Mouse (Mus musculus): ENCODE data around the gene Slc25a17. TPM values are rescaled to one million over a fixed set of nuclear protein-coding genes. Genes with fewer than 3 reads are reported as not detected.

Slc25a17 gene
- polyA plus RNA-seq, 1 experiment, result 13.7 TPM

GRCm38 (mm10) chr15:81327501-81327900 lies 33.1 kb downstream of the Slc25a17 start:
- Histone ChIP-seq H3K4me1 (ENCODE audit: control insufficient read depth, insufficient read depth, low read length) (no peaks in the 10 kb centered on the region), H3K4me3 (replicated peaks; ENCODE audit: control insufficient read depth, low read depth, low read length) (no peak overlapping the region), H3K27ac (ENCODE audit: control insufficient read depth, insufficient read depth, low read depth, low read length, poor library complexity) (no peak overlapping the region)
- 88% methylated on average over 7 of the region's 7 CpGs for WGBS
- TF ChIP-seq CTCF (IDR thresholded peaks at IDR 0.05; ENCODE audit: control insufficient read depth, insufficient read depth, low read length), result no peak
- no peak for TF ChIP-seq POLR2A (IDR thresholded peaks at IDR 0.05; ENCODE audit: borderline replicate concordance, control insufficient read depth, low read depth, low read length)

GRCm38 (mm10) chr15:81324979-81325378 lies 35.6 kb downstream of the Slc25a17 start:
- WGBS, result 72% methylated on average over 4 of the region's 4 CpGs
- Histone ChIP-seq H3K4me3 (replicated peaks; ENCODE audit: control insufficient read depth, low read depth, low read length) (no peak overlapping the region), H3K4me1 (ENCODE audit: control insufficient read depth, insufficient read depth, low read length) (no peaks in the 10 kb centered on the region), H3K27ac (ENCODE audit: control insufficient read depth, insufficient read depth, low read depth, low read length, poor library complexity) (no peak overlapping the region)
- no peak for TF ChIP-seq POLR2A (IDR thresholded peaks at IDR 0.05; ENCODE audit: borderline replicate concordance, control insufficient read depth, low read depth, low read length)
- no peak for TF ChIP-seq CTCF (IDR thresholded peaks at IDR 0.05; ENCODE audit: control insufficient read depth, insufficient read depth, low read length)

- TF ChIP-seq POLR2A (IDR thresholded peaks at IDR 0.05; ENCODE audit: borderline replicate concordance, control insufficient read depth, low read depth, low read length) (no peak), CTCF (IDR thresholded peaks at IDR 0.05; ENCODE audit: control insufficient read depth, insufficient read depth, low read length) (no peak)
- 86% methylated on average over 3 of the region's 3 CpGs for WGBS
- Histone ChIP-seq H3K27ac (ENCODE audit: control insufficient read depth, insufficient read depth, low read depth, low read length, poor library complexity) (no peak overlapping the region), H3K4me3 (replicated peaks; ENCODE audit: control insufficient read depth, low read depth, low read length) (no peak overlapping the region), H3K4me1 (ENCODE audit: control insufficient read depth, insufficient read depth, low read length) (no peaks in the 10 kb centered on the region)
These were observed 40.5 kb downstream of the Slc25a17 start for GRCm38 (mm10) chr15:81320137-81320536.

DNA sequence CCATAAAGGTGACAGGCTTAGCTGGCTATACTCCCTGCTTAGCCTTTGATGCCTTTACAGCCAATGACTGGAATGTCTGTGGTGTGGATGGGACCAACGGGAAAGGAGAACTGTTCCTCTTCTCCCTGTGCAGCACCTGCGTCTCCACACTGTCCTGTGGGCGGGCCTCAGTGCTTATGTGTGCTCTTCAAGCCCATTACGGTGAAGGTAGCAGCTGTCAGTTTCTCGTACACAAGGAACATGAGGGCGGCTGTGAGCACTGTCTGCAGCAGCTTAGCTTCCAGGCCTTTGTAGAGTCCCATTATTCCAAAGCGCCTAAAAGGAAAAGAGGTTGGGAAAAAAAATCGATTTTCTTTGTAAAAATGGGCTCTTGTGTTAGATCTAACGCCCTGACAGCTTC lies 41.1 kb downstream of the Slc25a17 start:
- Histone ChIP-seq H3K27ac (ENCODE audit: control insufficient read depth, insufficient read depth, low read depth, low read length, poor library complexity) (no peak overlapping the region), H3K4me3 (replicated peaks; ENCODE audit: control insufficient read depth, low read depth, low read length) (no peak overlapping the region), H3K4me1 (ENCODE audit: control insufficient read depth, insufficient read depth, low read length) (no peaks in the 10 kb centered on the region)
- TF ChIP-seq CTCF (IDR thresholded peaks at IDR 0.05; ENCODE audit: control insufficient read depth, insufficient read depth, low read length) (no peak), POLR2A (IDR thresholded peaks at IDR 0.05; ENCODE audit: borderline replicate concordance, control insufficient read depth, low read depth, low read length) (no peak)
- WGBS, result 90% methylated on average over 9 of the region's 9 CpGs

- 77% methylated on average over 3 of the region's 3 CpGs for WGBS
- Histone ChIP-seq H3K4me3 (replicated peaks; ENCODE audit: control insufficient read depth, low read depth, low read length) (no peak overlapping the region), H3K27ac (ENCODE audit: control insufficient read depth, insufficient read depth, low read depth, low read length, poor library complexity) (no peak overlapping the region), H3K4me1 (ENCODE audit: control insufficient read depth, insufficient read depth, low read length) (no peaks in the 10 kb centered on the region)
- no peak for TF ChIP-seq CTCF (IDR thresholded peaks at IDR 0.05; ENCODE audit: control insufficient read depth, insufficient read depth, low read length)
- TF ChIP-seq POLR2A (IDR thresholded peaks at IDR 0.05; ENCODE audit: borderline replicate concordance, control insufficient read depth, low read depth, low read length), result no peak
These were observed 46.7 kb downstream of the Slc25a17 start for GRCm38 (mm10) chr15:81313928-81314327.

GRCm38 (mm10) chr15:81311026-81311425 lies 49.6 kb downstream of the Slc25a17 start:
- Histone ChIP-seq H3K27ac (ENCODE audit: control insufficient read depth, insufficient read depth, low read depth, low read length, poor library complexity) (no peak overlapping the region), H3K4me1 (ENCODE audit: control insufficient read depth, insufficient read depth, low read length) (no peaks in the 10 kb centered on the region), H3K4me3 (replicated peaks; ENCODE audit: control insufficient read depth, low read depth, low read length) (no peak overlapping the region)
- WGBS, result 79% methylated on average over 6 of the region's 6 CpGs
- no peak for TF ChIP-seq POLR2A (IDR thresholded peaks at IDR 0.05; ENCODE audit: borderline replicate concordance, control insufficient read depth, low read depth, low read length)
- TF ChIP-seq CTCF (IDR thresholded peaks at IDR 0.05; ENCODE audit: control insufficient read depth, insufficient read depth, low read length), result no peak

DNA sequence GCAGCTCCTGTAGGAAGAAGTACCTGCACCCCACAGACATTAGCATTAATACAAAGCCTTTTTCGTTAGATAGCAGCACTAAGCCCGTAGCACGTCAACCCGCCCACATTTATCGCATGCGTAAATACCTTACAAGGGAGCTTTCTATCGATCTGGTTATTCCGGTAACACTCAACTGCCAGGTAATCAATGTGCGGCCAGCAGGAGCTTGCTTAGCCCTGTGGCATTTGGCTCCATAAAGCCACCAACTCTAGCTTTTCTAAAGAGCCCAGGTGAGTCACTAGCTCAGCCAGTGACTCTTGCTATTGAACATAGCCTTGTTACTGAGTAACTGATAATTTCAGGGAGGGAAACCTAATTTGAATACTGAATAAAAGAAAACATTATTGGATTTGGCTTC lies 50.3 kb downstream of the Slc25a17 start:
- no peak overlapping the region for H3K27ac ChIP-seq (ENCODE audit: control insufficient read depth, insufficient read depth, low read depth, low read length, poor library complexity)
- no peaks in the 10 kb centered on the region for H3K4me1 ChIP-seq (ENCODE audit: control insufficient read depth, insufficient read depth, low read length)
- 89% methylated on average over 9 of the region's 9 CpGs for WGBS
- H3K4me3 ChIP-seq (replicated peaks; ENCODE audit: control insufficient read depth, low read depth, low read length), result no peak overlapping the region
- no peak for TF ChIP-seq CTCF (IDR thresholded peaks at IDR 0.05; ENCODE audit: control insufficient read depth, insufficient read depth, low read length)
- no peak for TF ChIP-seq POLR2A (IDR thresholded peaks at IDR 0.05; ENCODE audit: borderline replicate concordance, control insufficient read depth, low read depth, low read length)

DNA sequence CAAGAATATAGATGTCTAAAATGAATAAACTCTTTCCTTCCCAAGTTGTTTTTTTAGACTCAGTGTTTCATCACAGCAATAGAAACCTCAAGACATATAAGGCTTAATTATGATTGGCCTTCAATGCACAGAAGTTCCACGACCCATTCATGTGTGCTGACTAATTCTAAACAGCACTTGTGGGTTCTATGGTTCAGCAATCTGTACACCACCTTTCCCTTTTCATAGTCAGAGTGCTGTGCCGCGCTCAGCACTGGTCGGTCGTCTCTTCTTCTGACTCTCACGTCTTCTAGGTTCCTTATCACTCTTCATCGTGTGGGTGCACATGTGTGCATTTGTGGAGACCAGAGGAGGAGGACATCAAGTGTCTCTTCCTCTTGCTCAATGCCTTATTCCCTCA lies 52.6 kb downstream of the Slc25a17 start:
- no peak for TF ChIP-seq POLR2A (IDR thresholded peaks at IDR 0.05; ENCODE audit: borderline replicate concordance, control insufficient read depth, low read depth, low read length)
- TF ChIP-seq CTCF (IDR thresholded peaks at IDR 0.05; ENCODE audit: control insufficient read depth, insufficient read depth, low read length), result no peak
- WGBS, result 76% methylated on average over 7 of the region's 7 CpGs
- Histone ChIP-seq H3K4me1 (ENCODE audit: control insufficient read depth, insufficient read depth, low read length) (no peaks in the 10 kb centered on the region), H3K4me3 (replicated peaks; ENCODE audit: control insufficient read depth, low read depth, low read length) (no peak overlapping the region), H3K27ac (ENCODE audit: control insufficient read depth, insufficient read depth, low read depth, low read length, poor library complexity) (no peak overlapping the region)

DNA sequence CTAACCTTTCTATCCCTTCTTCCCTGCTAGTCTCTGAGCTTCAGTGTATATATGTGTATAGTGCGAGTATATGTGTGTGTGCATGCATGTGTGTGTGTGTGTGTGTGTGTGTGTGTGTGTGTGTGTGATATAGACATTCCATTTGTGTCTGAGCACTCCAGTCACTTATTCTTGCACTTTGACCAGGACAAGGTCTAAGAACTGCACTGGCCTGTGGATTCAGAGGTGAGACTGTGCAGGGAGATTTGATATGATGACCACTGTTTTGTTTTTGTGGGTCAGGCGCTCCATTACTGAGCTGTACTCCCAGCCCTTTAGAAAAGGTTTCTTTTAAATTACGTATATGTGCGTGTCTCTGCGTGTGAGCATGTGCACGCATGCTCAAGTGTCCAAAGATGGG lies 54.1 kb downstream of the Slc25a17 start:
- TF ChIP-seq POLR2A (IDR thresholded peaks at IDR 0.05; ENCODE audit: borderline replicate concordance, control insufficient read depth, low read depth, low read length), result no peak
- TF ChIP-seq CTCF (IDR thresholded peaks at IDR 0.05; ENCODE audit: control insufficient read depth, insufficient read depth, low read length), result no peak
- Histone ChIP-seq H3K4me3 (replicated peaks; ENCODE audit: control insufficient read depth, low read depth, low read length) (no peak overlapping the region), H3K27ac (ENCODE audit: control insufficient read depth, insufficient read depth, low read depth, low read length, poor library complexity) (no peak overlapping the region), H3K4me1 (ENCODE audit: control insufficient read depth, insufficient read depth, low read length) (no peaks in the 10 kb centered on the region; the same call in 1 of the 2 replicates)
- WGBS, result 88% methylated on average over 6 of the region's 6 CpGs
